Mouse (Mus musculus) spleen, adult 18-20 months (tissue): ENCODE measurements around the gene Odf3l2.
A peak's percentile ranks its signal among the peaks of the same experiment; 100 is the strongest.

Source experiments
- DNase-seq, 2 experiments: peaks; one replicate each; pipeline ENCODE4 v3.0.0; 2022; ENCODE audit warnings: mixed read lengths in 2 of 2

Odf3l2 gene

DNA sequence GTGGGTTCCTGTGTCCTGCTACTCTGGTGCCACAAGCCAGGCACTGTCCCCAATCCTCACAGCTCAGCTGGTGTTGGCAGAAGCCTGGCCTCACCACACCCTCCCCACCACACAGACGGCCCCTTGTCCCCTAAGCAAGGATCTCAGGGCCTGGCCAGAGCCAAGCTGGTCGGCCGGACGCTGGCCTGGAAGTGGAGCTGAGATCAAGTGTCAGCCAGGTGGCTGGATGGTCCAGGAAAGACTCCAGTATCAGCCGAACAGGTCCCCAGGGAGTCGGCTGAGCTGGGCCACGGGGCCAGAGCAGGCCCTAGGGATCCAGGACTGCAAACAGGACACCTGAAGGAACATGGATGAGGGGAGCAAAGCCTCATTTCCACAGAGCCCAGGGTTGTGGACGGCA is at the start of gene Odf3l2:
TSS of gene Odf3l2 (minus strand) at position 28 of the 400 bp plus-strand sequence.
- DNase-seq, result no peak

DNA sequence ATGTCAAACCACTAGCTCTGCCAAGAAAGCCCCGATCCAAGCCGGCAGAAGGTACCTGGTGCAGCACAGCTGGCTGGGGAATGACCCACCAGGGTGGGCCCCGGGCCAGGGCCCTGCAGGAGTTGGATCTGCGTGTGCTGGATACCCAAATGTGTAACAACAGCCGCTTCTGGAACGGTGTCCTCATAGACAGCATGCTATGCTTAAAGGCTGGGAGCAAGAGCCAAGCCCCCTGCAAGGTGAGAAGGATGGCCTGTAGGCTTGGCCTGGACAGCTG is 48.8 kb upstream of the Odf3l2 start:
- no peak for DNase-seq

DNA sequence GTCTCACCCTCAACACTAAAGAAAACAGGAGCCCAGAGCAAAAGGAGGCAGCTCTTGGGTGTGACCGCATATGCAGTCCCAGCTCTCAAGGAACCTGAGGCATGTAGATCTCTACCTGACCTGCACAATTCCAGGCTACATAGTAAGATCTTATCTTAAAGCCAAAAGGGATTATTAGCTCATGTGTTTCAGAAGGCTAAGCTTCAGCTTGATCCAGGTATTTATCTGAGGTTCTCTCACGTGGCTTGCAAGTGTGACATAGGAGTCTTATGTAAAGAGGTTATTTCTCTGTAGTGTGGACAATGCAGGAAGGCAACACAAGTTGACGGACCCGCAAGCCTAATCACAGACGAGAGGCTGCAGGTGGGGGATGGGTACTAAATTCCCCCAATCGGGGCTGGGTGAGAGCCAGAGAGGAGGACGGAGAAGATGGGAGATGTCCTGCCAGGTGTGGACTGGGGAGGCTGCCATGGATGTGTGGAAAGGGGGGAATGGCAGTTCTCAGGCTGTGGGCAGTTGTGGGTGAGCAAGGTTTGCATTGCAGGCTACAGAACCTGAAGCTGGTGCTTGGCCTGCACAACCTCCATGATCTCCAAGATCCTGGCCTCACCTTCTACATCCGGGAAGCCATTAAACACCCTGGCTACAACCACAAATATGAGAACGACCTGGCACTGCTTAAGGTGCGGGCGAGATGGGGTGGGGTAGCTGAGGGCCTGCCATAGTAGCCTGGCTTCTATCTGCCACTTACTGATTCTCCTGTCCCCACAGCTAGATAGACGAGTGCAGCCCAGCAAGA is 48.2 kb upstream of the Odf3l2 start:
- DNase-seq, result no peak

DNA sequence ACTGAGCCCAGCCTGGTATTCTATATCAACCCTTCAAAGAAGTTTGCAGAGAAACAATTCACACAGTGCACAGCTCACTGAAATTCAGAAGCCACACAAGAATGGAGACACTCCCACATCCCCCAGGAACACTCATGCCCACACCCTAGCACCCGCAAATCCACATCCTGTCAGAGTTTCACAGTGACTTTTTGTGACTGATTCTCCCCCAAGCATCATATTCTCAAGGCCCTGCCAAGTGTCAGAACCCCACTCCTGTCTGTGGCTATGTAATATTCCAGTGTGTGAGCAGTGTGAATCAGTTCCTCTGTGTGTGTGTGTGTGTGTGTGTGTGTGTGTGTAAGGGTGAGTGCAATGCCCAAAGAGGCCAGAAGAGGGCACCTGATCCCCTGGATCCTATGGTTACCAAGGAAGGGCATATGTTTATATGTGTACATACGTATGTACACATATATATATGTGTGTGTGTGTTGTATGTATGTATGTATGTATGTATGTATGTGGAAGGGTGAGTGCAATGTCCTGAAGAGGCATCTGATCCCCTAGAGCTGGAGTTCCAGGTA is 46.5 kb upstream of the Odf3l2 start:
- no peak for DNase-seq

DNA sequence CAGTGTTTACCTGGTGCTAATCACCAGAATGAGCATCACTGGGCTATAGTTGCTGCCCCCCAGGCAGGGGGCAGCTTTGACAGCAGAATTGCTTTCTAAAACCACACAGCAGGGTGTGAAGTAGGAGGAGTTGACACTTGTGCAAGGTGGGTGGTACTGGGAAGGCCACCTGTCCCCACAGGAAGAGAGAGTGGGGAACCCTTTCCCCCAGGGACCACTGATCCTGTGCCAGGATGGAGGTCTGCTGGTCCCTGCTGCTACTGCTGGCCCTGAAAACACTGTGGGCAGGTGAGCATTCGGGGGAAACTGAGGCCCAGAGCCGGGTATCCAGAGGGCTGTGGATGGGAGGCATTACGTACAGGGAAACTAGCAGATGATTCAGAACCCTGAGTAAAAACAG is 43.6 kb upstream of the Odf3l2 start:
- DNase-seq, result no peak

DNA sequence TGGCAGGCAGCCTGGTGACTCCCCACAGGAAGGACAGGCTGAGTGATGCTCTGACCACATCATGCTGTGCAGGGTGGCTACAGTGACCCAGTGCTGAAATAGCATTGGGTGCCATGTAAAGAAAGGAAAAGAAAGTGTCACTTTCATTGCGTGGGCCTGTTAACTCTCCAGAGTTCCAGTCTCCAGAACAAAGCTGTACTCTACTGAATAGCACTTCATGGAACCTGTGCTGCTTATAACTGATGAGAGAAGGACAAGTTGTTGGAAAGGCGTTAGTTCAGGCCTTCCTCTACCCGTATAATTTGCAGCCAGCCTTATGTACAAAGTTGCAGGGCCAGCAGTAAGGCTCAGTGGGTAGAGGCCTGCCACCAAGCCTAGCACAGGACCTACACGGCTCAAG is 43.2 kb upstream of the Odf3l2 start, which contains the start of gene Gzmm:
TSS of gene Gzmm (plus strand) at position 301 of the 400 bp plus-strand sequence.
- DNase-seq, result no peak

DNA sequence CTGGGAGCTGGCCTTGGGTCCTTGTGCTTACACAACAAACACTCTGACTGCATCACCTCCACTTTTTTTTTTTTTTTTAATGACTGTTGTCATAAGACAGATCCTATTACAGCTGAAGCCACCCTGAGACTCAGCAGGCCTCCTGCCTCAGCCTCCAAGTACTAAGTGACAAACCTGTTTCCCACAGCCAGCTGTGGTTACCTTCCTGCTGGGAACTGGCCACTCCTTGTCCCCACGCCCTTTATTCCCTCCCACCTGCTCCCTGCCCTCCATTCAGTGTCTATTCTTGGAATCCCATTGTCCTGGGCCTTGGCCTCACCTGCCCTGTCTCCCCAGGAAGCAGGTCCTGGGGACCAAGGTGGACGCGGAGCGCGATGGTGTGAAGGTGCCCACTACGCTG is 42.0 kb upstream of the Odf3l2 start:
- no peak for DNase-seq

DNA sequence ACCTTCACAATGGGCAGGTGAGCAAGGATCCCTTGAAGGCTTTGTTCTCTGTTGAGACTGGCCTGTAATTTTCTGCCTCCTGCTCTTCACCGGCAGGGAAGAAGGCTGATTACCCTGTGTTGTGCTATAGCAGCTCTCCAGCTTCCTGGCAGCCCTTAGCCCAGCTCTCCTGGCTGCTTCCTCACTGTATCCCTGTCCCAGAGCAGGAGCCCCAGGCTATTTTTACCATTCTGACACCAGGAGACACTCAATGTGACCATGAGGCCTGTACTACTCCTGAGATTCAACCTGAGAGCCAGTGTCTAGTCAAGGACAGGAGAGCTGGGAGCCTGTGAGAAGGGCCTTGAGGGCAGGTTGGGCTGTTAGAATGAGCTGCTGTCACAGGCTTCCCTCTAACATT is 41.2 kb upstream of the Odf3l2 start:
- DNase-seq, result no peak

DNA sequence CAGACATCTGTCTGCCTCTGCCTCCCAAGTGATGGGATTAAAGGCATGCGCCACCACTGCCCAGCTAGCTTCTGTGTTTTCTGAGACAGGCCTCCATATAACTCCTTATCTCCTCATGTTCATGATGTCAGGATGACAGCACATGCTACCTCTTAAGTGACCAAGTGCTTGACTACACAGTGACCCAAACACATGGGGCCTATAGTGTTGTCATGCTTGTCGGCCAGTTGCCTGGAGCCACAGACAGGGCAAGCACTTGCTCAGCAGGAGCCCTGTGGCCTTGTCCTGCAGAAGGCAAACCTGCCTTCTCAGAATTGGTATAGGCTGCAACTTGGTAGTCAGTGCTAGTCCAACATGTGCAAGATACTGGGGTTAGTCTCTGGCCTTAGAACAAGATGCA is 40.7 kb upstream of the Odf3l2 start:
- no peak for DNase-seq

DNA sequence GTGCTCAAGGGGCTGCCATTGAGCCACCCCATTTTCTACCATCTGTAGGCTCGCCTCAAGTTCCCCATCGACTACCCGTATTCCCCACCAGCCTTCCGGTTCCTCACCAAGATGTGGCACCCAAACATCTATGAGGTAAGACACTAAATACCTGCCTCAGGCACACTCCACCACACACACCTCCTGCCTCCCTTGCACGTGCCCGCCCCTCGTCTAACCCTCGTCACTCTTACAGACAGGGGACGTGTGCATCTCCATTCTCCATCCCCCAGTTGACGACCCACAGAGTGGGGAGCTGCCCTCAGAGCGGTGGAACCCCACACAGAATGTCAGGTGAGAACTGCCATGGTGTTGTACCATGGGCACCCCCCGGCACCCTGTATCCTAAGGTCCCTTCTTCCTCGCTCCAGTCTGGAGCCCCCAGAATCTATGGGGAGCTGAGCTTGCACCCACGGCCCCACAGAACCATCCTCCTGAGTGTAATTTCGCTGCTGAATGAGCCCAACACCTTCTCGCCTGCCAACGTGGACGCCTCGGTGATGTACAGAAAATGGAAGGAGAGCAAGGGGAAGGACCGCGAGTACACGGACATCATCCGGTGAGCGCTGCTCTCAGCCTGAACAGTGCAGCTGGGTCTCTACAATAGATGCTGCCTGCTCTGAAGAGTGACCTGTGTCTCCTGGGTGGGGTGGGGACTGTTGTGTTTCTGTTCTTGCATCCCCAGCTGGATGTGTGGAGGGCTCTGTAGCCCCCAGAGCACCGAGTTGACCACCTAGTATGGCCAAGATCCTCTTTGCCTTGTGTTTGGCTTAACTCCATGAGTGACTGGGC is 39.4 kb upstream of the Odf3l2 start:
- no peak for DNase-seq

DNA sequence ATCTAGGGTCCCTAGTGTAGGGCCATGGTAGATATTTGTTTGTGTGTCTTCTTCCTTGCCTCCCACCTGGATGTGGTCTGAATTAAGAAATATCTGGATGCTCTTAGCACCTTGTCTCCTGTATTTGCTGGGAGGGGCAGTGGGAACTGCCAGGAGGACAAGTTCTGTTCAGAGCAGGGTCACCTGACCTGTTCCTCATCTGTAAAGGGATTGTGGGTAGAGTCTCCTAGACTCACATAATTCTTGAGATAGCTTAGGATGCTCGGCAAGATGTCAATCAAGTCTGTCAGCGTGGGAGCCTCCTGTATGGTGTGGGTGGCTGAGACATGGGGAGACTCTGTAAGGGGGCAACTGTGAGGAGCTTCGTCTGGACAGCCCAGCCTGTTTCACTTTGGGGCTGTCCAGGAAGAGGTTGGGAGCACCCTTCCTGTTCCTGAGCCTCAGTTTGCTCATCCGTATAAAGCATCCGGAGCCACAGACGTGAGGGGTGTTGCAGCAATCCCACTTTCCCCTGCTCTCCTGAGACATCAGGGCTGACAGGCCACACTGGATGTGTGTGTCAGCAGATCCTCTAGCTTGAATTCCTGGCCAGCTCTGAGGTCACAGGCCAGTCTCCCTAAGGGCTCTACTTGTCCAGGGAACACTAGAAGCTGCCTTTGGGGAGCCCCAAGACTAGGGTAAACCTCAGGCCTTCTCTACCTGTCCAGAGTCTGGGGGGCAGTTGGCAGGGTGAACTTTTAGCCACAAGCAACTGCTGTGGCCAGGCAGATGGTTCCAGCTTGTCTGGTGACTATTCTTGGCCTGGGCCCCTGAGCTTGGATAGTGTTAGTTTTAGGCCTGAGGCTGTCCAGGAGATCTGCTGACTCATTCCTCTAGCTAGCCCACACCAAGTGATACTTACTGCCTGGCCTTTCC is 38.4 kb upstream of the Odf3l2 start:
- no peak for DNase-seq

DNA sequence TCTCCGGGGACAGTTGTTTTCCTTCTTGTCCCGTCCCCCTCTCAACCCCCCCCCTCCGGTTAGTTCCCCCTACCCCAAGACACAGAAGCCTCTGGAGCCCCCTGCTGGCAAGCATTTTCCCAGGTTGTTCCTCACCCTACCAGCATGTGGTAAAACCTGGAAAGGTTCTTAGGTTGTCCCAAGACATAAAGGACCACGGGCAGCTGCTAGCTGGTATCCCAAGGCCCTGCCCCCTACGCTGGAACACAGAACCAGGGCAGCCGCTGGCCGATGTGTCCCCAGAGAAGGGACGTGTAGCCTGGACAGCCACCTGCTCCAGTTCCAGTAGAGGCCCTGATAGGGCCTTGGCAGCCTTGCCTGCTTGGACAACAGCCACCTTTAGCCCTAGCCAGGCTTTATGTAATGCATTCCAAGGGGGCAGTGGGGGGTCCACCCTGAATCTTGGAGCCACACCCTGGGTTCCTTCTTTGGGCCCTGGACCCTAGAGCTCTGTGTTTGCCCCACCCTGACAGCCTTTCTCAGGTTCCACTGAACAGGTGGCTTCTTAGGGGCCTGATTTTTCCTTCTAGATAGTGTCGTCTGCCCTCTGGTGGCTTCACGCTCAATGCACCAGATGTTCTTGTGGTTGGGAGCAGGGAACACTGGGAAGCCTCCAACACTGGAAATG is 37.5 kb upstream of the Odf3l2 start:
- DNase-seq, result peak in 1 of 2 experiments; percentile 47

DNA sequence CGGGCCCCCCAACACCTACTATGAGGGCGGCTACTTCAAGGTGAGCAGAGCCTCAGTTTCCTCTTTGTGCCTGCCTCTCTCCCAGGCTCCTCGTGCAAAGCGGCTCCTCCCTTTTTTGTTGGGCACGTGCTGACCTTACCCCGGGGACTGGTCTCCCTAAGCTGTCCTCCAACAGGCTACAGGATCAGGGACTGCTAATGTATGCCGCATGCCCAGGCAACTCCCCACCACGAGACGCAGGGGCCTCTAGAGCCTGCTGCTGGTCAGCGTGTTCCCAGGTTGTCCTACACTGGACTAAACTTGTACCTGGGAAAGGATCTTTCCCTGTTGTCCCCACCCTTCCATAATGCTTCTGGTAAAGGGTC is 37.0 kb upstream of the Odf3l2 start:
- no peak for DNase-seq

DNA sequence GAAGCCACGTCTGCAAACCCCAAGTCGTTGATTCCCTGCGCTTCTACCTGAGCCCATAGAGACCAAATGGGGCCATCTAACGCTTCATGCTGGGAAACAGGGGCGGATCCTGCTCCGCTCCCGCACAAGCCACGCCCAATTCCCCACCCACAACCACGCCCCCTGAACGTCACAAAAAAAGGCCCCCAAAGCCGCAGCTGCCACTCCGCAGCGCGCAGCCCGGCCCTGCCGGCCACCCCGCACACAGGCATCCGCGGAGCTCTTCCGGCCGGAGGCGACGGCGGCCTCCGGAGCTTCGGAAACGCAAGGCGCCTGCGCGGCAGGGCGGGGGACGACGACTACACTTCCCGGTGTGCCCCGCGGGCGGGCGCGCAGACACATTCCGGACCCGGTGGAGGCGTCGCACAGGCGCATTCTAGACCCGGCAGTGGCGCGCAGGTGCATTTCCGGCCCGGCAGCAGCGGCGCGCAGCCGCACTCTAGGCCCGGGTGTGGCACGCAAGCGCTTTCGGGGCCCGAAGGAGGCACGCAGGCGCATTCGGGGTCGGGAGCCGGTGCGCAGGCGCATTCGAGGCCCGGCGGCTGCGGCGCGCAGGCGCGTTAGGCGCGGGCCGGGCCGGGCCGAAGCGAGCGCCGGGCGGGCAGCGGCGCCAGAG is 36.2 kb upstream of the Odf3l2 start, which contains the start of gene Cdc34:
TSS of gene Cdc34 (plus strand) at position 605 of the 655 bp plus-strand sequence.
- peak; percentile 97 to 99 for DNase-seq

DNA sequence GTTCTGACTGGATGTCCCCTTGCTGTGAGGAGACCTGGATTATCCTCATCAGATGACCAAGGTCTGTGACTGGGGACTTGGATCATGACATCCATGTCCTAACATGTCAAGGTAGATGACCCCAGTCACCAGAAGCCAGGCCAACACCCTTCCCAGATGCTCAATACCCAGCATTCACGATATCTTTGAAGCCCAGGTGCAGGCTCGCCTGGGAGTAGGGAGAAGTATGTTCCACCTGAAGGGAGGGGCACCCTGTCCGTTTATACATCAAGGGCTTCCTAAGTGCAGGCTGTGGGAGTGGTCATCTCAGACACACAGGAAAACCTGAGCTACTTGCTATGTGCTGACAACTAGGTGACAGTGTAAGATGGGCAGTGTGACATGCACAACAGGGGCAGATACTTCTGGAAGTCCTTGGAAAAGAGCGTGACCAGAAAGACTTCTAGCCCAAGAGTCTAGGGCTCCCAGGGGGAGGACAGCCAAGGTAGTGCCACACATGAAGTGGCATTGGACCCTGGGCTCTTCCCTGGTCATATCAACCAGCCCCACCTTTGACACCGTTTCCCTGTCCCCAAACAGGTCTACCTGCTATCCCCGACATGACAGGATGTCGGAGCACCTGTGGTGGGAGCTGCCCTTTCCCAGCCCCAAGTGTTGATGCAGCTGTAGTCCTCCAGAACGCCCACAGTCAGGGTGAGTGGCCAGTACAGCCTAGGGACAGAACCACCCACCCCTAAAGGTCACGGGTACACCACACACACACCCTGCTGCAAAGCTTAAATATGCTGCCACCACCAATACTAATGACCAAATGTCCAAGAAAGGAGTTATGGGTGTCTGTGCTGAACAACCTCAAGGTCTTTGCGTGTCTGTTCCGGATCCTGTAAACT is 35.3 kb upstream of the Odf3l2 start:
- peak in 1 of 2 experiments; percentile 30 for DNase-seq

DNA sequence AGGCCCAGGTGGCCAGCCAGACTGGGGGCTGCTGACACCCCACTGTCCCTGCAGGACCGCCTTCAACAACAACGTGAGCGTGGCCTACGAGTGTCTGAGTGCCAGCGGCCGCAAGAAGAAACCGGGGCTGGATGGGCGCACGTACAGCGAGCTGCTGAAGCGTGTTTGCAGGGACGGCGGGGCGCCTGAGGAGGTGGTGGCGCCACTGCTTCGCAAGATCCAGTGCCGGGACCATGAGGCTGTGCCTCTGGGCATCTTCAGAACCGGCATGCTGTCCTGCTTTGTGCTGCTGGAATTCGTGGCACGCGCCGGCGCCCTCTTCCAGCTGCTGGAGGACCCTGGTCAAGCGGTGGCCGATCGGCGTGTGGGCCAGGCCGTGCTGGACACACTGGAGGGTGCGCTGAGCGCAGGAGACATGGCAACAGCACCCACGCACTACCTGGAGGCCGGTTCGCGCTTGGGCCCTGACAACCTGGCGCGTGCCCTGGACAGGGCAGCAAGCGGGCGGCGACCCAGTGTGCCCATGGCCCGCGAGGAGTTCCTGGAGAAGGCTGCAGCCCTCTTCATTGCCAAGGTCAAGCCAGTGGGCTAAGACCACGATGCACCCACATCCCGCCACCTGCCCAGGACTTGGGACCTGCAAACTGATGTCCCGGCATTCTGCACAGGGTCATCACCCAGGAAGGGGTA is 30.0 kb upstream of the Odf3l2 start:
- DNase-seq, result no peak

DNA sequence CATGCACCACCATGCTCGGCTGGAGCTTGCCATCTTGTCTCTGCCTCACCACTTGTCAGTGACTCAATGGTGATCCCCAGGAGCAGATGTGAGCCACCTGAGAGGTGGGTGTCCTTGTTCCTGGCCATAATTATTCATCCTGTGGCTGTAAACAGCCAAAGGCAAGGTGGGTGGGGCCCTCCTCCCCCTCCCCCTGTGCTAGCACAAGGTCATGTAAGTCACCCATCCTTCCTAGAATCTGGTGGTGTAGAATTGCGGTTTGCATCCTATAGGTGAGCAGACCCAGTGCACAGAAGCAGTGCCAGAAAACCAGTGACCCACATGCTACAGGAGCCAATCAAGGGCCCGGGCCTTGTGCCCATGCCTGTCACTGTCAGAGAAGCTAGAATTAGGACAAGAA is 27.5 kb upstream of the Odf3l2 start:
- no peak for DNase-seq

DNA sequence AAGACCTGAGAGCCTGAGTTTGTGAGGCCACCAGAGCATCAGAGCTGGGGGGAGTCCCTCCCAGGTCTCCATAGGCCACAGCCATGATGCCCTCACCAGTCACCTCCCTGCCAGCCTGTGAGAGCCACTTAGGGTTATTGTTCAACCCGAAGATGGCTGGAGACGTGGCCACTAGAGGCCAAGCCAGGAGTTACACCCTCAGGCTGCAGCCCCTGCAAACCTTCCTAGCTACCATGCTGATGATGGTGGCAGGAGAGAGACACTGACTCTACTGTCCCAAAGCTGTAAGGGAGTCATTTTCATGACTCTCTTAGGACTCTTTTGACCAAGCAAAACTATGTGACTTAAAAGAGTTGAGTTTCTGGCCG is 26.5 kb upstream of the Odf3l2 start:
- no peak for DNase-seq

DNA sequence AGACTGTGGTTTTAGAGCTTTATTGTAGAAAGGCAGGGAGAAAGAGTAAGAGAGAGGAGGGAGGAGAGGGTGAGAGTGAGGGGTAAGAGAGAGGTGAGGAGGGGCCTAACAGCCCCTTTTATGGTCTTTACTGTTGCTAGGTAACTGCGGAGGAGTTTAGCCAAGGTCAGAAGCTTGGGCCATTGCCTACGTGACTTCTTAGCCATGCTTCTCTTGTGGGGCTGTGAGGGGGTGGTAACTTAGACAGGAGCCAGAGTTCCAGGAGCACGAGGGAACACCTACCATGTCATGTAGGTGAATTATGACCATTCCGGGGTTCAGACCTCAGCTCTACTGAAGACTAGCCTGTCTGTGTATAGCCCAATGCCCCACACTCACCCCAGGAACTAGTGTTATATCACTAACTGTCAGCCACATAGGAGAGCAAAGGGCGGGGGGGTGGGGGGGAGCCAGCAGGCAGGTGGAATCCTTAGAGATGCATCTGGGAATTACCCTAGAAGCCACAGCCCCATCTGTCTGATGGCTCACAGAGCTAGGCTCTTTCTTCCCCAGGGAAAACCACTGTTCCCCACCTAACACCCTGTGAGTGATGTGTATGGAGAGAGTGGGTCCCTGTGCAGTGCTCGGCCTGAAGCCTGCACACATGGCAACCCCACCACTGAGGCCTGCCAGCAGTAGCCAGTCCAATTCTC is 26.0 kb upstream of the Odf3l2 start:
- DNase-seq, result no peak
